Mouse (Mus musculus) ES-Bruce4 (cell line): ENCODE data around the gene Sox15. TPM values are rescaled to one million over a fixed set of nuclear protein-coding genes. Genes with fewer than 3 reads are reported as not detected.

Experiments
- H3K27ac ChIP-seq: 2 replicates; pipeline ENCODE4 v1.5.1; 2012; ENCODE audit warnings: low read length, inconsistent platforms; ENCODE audit not compliant: insufficient read depth
- H3K27me3 ChIP-seq: 2 replicates; pipeline ENCODE4 v1.6.1; 2012; ENCODE audit warnings: mild to moderate bottlenecking, low read length, inconsistent platforms; ENCODE audit not compliant: control insufficient read depth, poor library complexity, insufficient read depth, severe bottlenecking
- H3K36me3 ChIP-seq: 2 replicates; pipeline ENCODE4 v1.6.1; 2012; ENCODE audit warnings: inconsistent platforms, mild to moderate bottlenecking, low read length, moderate library complexity; ENCODE audit not compliant: control insufficient read depth, poor library complexity, insufficient read depth, severe bottlenecking
- H3K4me1 ChIP-seq: one replicate; pipeline ENCODE4 v1.8.1; 2011; ENCODE audit warnings: low read length; ENCODE audit not compliant: control insufficient read depth, insufficient read depth
- H3K4me3 ChIP-seq: 2 replicates; pipeline ENCODE4 v1.5.1; 2011; ENCODE audit warnings: low read depth, mild to moderate bottlenecking, low read length
- H3K9ac ChIP-seq: 2 replicates; pipeline ENCODE4 v1.6.1; 2012; ENCODE audit warnings: low read depth, mild to moderate bottlenecking, inconsistent platforms; ENCODE audit not compliant: poor library complexity, severe bottlenecking
- H3K9me3 ChIP-seq: replicated peaks from 2 replicates; pipeline ENCODE4 v1.6.1; 2012; ENCODE audit warnings: mild to moderate bottlenecking, low read length, inconsistent platforms; ENCODE audit not compliant: control insufficient read depth, poor library complexity, insufficient read depth, severe bottlenecking
- CTCF ChIP-seq: IDR thresholded peaks from one replicate; pipeline ENCODE4 v1.8.1; 2011; ENCODE audit warnings: low read depth, low read length
- EP300 ChIP-seq: IDR thresholded peaks from 2 replicates; pipeline ENCODE4 v1.6.1; 2011; ENCODE audit warnings: low read depth, low read length; ENCODE audit not compliant: insufficient read depth
- POLR2A ChIP-seq: IDR thresholded peaks from one replicate; pipeline ENCODE4 v1.8.1; 2011; ENCODE audit warnings: low read length; ENCODE audit not compliant: insufficient read depth
- polyA plus RNA-seq: library from polyadenylated mRNA; stranded (reverse); fragments of >200 nt; gene quantifications from 2 replicates; pipeline ENCODE4 v1.2.4, GENCODE M21; 2011; ENCODE audit warnings: low read depth; ENCODE audit not compliant: missing spikeins, insufficient read depth, insufficient read length

The Sox15 gene
- polyA plus RNA-seq, 1 experiment = 45.2 TPM

- Histone ChIP-seq H3K9me3 (no peaks in the 10 kb centered on the region), H3K4me3 (peak overlapping the region; percentile 59), H3K4me1 (peaks cover 17% of the 10 kb centered on the region), H3K36me3 (no peaks in the 10 kb centered on the region), H3K27me3 (no peaks in the 10 kb centered on the region), H3K9ac (peak overlapping the region; percentile 55), H3K27ac (peak overlapping the region; percentile 98)
- no peak for TF ChIP-seq EP300
- no peak for TF ChIP-seq CTCF
- TF ChIP-seq POLR2A = peak; percentile 19
Observed at GRCm38 (mm10) chr11:69704613-69705010, 49.5 kb downstream of the Sox15 start.

Other genes with a start within 250 kb of the Sox15 start
- gene Kdm6b, start 241.6 kb upstream of the Sox15 start, polyA plus RNA-seq = 23.3 and 28.4 TPM in 2 replicates
- 1.2 and 2.0 TPM in 2 replicates for gene Dnah2, start 106.2 kb upstream of the Sox15 start, polyA plus RNA-seq
- 3.9 and 4.0 TPM in 2 replicates for gene Efnb3, start 95.1 kb upstream of the Sox15 start, polyA plus RNA-seq
- gene Wrap53, start 75.1 kb upstream of the Sox15 start, polyA plus RNA-seq = 10.3 and 17.8 TPM in 2 replicates
- 230 and 277 TPM in 2 replicates for gene Trp53, start 75.0 kb upstream of the Sox15 start, polyA plus RNA-seq
- 20.4 and 24.0 TPM in 2 replicates for gene Atp1b2, start 49.4 kb upstream of the Sox15 start, polyA plus RNA-seq
- gene Shbg, start 37.4 kb upstream of the Sox15 start, polyA plus RNA-seq = not detected in 2 replicates
- 9.1 and 9.6 TPM in 2 replicates for gene Sat2, start 33.3 kb upstream of the Sox15 start, polyA plus RNA-seq
- gene Fxr2, start 22.3 kb upstream of the Sox15 start, polyA plus RNA-seq = 170 and 173 TPM in 2 replicates
- 65.7 and 71.0 TPM in 2 replicates for gene Mpdu1, start 7.3 kb downstream of the Sox15 start, polyA plus RNA-seq
- 32.9 and 36.2 TPM in 2 replicates for gene Cd68, start 10.8 kb downstream of the Sox15 start, polyA plus RNA-seq
- 1,464 and 1,502 TPM in 2 replicates for gene Eif4a1, start 17.1 kb downstream of the Sox15 start, polyA plus RNA-seq
- 198 and 221 TPM in 2 replicates for gene Senp3, start 26.8 kb downstream of the Sox15 start, polyA plus RNA-seq
- 1.3 and 2.9 TPM in 2 replicates for gene Tnfsf13, start 30.5 kb downstream of the Sox15 start, polyA plus RNA-seq
- gene Tnfsf12, start 40.5 kb downstream of the Sox15 start, polyA plus RNA-seq = 3.4 and 4.1 TPM in 2 replicates
- 1.9 and 3.6 TPM in 2 replicates for gene Tnfsfm13, start 40.8 kb downstream of the Sox15 start, polyA plus RNA-seq
- 102 and 103 TPM in 2 replicates for gene Polr2a, start 103.3 kb downstream of the Sox15 start, polyA plus RNA-seq
- not detected in 2 replicates for gene Slc35g3, start 106.7 kb downstream of the Sox15 start, polyA plus RNA-seq
- 3.6 and 4.8 TPM in 2 replicates for gene Zbtb4, start 110.6 kb downstream of the Sox15 start, polyA plus RNA-seq
- gene Chrnb1, start 140.6 kb downstream of the Sox15 start, polyA plus RNA-seq = 10.1 and 12.1 TPM in 2 replicates
- gene Fgf11, start 146.5 kb downstream of the Sox15 start, polyA plus RNA-seq = 1.8 and 2.5 TPM in 2 replicates
- 10.1 and 11.6 TPM in 2 replicates for gene Tmem102, start 150.3 kb downstream of the Sox15 start, polyA plus RNA-seq
- not detected in 2 replicates for gene Gm39566, start 160.0 kb downstream of the Sox15 start, polyA plus RNA-seq
- gene Spem2, start 163.2 kb downstream of the Sox15 start, polyA plus RNA-seq = not detected in 2 replicates
- not detected in 2 replicates for gene Spem1, start 166.9 kb downstream of the Sox15 start, polyA plus RNA-seq
- gene Nlgn2, start 182.5 kb downstream of the Sox15 start, polyA plus RNA-seq = 19.6 and 25.4 TPM in 2 replicates
- gene Tmem256, start 183.2 kb downstream of the Sox15 start, polyA plus RNA-seq = 97.1 and 103 TPM in 2 replicates
- gene Plscr3, start 191.1 kb downstream of the Sox15 start, polyA plus RNA-seq = 27.2 and 31.2 TPM in 2 replicates
- 15.6 and 19.6 TPM in 2 replicates for gene Tnk1, start 203.4 kb downstream of the Sox15 start, polyA plus RNA-seq
- not detected in 2 replicates for gene Tmem95, start 222.7 kb downstream of the Sox15 start, polyA plus RNA-seq
- 5.2 and 6.3 TPM in 2 replicates for gene Kctd11, start 226.1 kb downstream of the Sox15 start, polyA plus RNA-seq
- 1.5 and 2.3 TPM in 2 replicates for gene Acap1, start 240.2 kb downstream of the Sox15 start, polyA plus RNA-seq
- gene 2810408A11Rik, start 245.7 kb downstream of the Sox15 start, polyA plus RNA-seq = 11.6 and 13.1 TPM in 2 replicates
- gene Neurl4, start 245.8 kb downstream of the Sox15 start, polyA plus RNA-seq = 27.9 and 32.4 TPM in 2 replicates